Mouse (Mus musculus): ENCODE measurements around the gene Polr3g. TPM values are rescaled to one million over a fixed set of nuclear protein-coding genes. Genes with fewer than 3 reads are reported as not detected.
A peak's percentile ranks its signal among the peaks of the same experiment; 100 is the strongest.

Gene Polr3g
- 7.1 and 7.2 TPM in 2 replicates for polyA plus RNA-seq (2015; fragmentation: Nextera tagmentation; extraction: Ambion mirVana)

- H3K4me1 ChIP-seq (replicated peaks; ENCODE audit: control insufficient read depth, insufficient read depth, low read length): peaks cover 14% of the 10 kb centered on the region; the same call in 1 of the 2 replicates
- H3K36me3 ChIP-seq (ENCODE audit: control insufficient read depth, insufficient read depth, low read length): no peaks in the 10 kb centered on the region
- WGBS: 0% methylated on average over 58 of the region's 61 CpGs
- H3K27ac ChIP-seq (ENCODE audit: low read length): peak within 1 kb of the TSS; percentile 88
- peak; percentile 97 for ATAC-seq (ENCODE audit: low read depth)
- H3K4me3 ChIP-seq (ENCODE audit: low read length): peak within 1 kb of the TSS; percentile 76
- no peaks in the 10 kb centered on the region for H3K9me3 ChIP-seq (ENCODE audit: control insufficient read depth, low read length)
- peak within 1 kb of the TSS; percentile 100 for H3K4me2 ChIP-seq (ENCODE audit: low read depth, low read length)
- H3K9ac ChIP-seq (ENCODE audit: low read length): peak within 1 kb of the TSS; percentile 71
- H3K27me3 ChIP-seq (ENCODE audit: control insufficient read depth, insufficient read depth, low read depth, low read length): no peaks in the 10 kb centered on the region
Measured at GRCm38 (mm10) chr13:81710775-81711545, at the start of gene Polr3g, which contains the start of gene Mblac2. Gene Polr3g (minus strand): TSS chr13:81711013. Gene Mblac2 (plus strand): TSS chr13:81711341.

DNA sequence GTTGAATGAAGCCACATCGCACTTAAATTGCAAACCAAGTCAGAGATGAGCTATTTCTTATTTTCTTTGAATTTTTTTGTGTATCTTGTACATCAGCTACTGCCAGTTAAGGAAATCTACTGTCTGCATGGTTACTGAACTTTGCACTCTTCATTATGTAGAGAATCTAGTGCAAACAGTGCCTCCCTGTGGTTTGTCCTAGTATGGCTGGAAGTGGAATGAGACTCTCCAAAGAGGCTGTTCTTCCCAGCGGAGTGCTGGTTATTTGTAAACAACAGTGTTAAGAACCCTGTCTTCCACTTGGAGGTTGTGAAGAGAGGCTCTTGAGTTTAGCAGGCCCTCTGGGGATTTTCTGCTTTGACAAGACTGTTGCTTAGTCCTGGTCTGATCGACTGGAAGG, 49.6 kb upstream of the Polr3g start:
- Histone ChIP-seq H3K9me3 (ENCODE audit: control insufficient read depth, low read length) (no peaks in the 10 kb centered on the region), H3K4me3 (ENCODE audit: low read length) (no peak overlapping the region), H3K36me3 (ENCODE audit: control insufficient read depth, insufficient read depth, low read length) (no peaks in the 10 kb centered on the region), H3K9ac (ENCODE audit: low read length) (no peak overlapping the region), H3K4me2 (ENCODE audit: low read depth, low read length) (no peak overlapping the region), H3K27me3 (ENCODE audit: control insufficient read depth, insufficient read depth, low read depth, low read length) (no peaks in the 10 kb centered on the region), H3K4me1 (replicated peaks; ENCODE audit: control insufficient read depth, insufficient read depth, low read length) (no peaks in the 10 kb centered on the region), H3K27ac (ENCODE audit: low read length) (no peak overlapping the region)
- ATAC-seq (ENCODE audit: low read depth): no peak
- 29% methylated on average over 3 of the region's 3 CpGs for WGBS

- H3K36me3 ChIP-seq (ENCODE audit: control insufficient read depth, insufficient read depth, low read length): no peaks in the 10 kb centered on the region
- H3K27ac ChIP-seq (ENCODE audit: low read length): no peak overlapping the region
- no peaks in the 10 kb centered on the region for H3K4me1 ChIP-seq (replicated peaks; ENCODE audit: control insufficient read depth, insufficient read depth, low read length)
- ATAC-seq (ENCODE audit: low read depth): no peak
- H3K4me3 ChIP-seq (ENCODE audit: low read length): no peak overlapping the region
- no peaks in the 10 kb centered on the region for H3K27me3 ChIP-seq (ENCODE audit: control insufficient read depth, insufficient read depth, low read depth, low read length)
- 77% methylated on average over 5 of the region's 5 CpGs for WGBS
- no peak overlapping the region for H3K4me2 ChIP-seq (ENCODE audit: low read depth, low read length)
- no peak overlapping the region for H3K9ac ChIP-seq (ENCODE audit: low read length)
- H3K9me3 ChIP-seq (ENCODE audit: control insufficient read depth, low read length): no peaks in the 10 kb centered on the region
Measured at GRCm38 (mm10) chr13:81757058-81757660, 46.3 kb upstream of the Polr3g start.

DNA sequence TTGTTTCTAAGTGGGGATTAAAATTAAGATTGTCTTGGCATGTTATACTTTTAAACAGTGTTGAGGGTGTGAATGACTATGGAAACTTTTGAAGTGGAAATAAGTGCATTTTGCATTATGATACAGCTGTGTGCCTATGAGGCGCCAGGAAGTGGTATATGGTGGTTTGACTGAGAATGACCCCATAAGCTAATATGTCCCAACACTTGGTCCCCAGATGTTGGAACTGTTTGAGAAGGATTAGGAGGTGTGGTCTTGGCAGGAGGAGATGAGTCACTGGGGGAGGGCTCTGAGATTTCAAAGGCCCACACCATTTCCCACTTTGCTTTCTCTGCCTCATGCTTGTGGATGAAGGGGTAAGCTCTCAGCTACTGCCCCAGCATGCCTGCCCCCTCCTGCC, 44.5 kb upstream of the Polr3g start:
- Histone ChIP-seq H3K36me3 (ENCODE audit: control insufficient read depth, insufficient read depth, low read length) (no peaks in the 10 kb centered on the region), H3K27me3 (ENCODE audit: control insufficient read depth, insufficient read depth, low read depth, low read length) (no peaks in the 10 kb centered on the region), H3K4me3 (ENCODE audit: low read length) (no peak overlapping the region), H3K27ac (ENCODE audit: low read length) (0 out of 2 replicates have a peak overlapping the region, but pooled peaks have one; percentile 3), H3K9me3 (ENCODE audit: control insufficient read depth, low read length) (no peaks in the 10 kb centered on the region), H3K4me1 (replicated peaks; ENCODE audit: control insufficient read depth, insufficient read depth, low read length) (no peaks in the 10 kb centered on the region), H3K4me2 (ENCODE audit: low read depth, low read length) (no peak overlapping the region), H3K9ac (ENCODE audit: low read length) (no peak overlapping the region)
- peak; percentile 29 for ATAC-seq (ENCODE audit: low read depth)
- 94% methylated on average over 1 of the region's 1 CpGs for WGBS

DNA sequence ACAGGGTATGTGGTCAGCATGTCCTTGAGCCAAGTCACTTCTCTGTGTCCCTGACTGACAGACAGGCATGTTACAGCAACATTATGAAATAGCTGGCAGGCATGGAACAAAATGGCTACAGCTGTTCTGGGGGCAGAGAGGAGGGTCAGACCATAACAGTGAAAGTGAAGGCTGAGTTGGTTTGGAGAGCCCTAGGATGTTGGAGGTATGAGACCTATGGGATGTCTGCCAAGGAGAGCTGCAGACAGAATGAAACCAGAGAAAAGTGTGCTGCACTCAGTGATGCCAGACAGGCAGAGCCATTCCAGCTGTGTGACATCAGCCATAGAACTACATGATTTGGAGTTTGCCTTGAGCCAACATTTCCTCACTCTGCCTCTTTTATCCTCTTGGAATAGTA, 44.1 kb upstream of the Polr3g start:
- Histone ChIP-seq H3K4me3 (ENCODE audit: low read length) (no peak overlapping the region), H3K9me3 (ENCODE audit: control insufficient read depth, low read length) (no peaks in the 10 kb centered on the region), H3K27ac (ENCODE audit: low read length) (no peak overlapping the region), H3K4me2 (ENCODE audit: low read depth, low read length) (no peak overlapping the region), H3K9ac (ENCODE audit: low read length) (no peak overlapping the region), H3K4me1 (replicated peaks; ENCODE audit: control insufficient read depth, insufficient read depth, low read length) (no peaks in the 10 kb centered on the region), H3K27me3 (ENCODE audit: control insufficient read depth, insufficient read depth, low read depth, low read length) (no peaks in the 10 kb centered on the region), H3K36me3 (ENCODE audit: control insufficient read depth, insufficient read depth, low read length) (no peaks in the 10 kb centered on the region)
- peak; percentile 92 for ATAC-seq (ENCODE audit: low read depth)

- Histone ChIP-seq H3K27ac (ENCODE audit: low read length) (no peak overlapping the region), H3K4me2 (ENCODE audit: low read depth, low read length) (no peak overlapping the region), H3K4me3 (ENCODE audit: low read length) (no peak overlapping the region), H3K9ac (ENCODE audit: low read length) (no peak overlapping the region), H3K27me3 (ENCODE audit: control insufficient read depth, insufficient read depth, low read depth, low read length) (no peaks in the 10 kb centered on the region), H3K36me3 (ENCODE audit: control insufficient read depth, insufficient read depth, low read length) (no peaks in the 10 kb centered on the region), H3K9me3 (ENCODE audit: control insufficient read depth, low read length) (no peaks in the 10 kb centered on the region), H3K4me1 (replicated peaks; ENCODE audit: control insufficient read depth, insufficient read depth, low read length) (no peaks in the 10 kb centered on the region)
- ATAC-seq (ENCODE audit: low read depth): no peak
- 37% methylated on average over 2 of the region's 2 CpGs for WGBS
Measured at GRCm38 (mm10) chr13:81744092-81744396, 33.2 kb upstream of the Polr3g start.

DNA sequence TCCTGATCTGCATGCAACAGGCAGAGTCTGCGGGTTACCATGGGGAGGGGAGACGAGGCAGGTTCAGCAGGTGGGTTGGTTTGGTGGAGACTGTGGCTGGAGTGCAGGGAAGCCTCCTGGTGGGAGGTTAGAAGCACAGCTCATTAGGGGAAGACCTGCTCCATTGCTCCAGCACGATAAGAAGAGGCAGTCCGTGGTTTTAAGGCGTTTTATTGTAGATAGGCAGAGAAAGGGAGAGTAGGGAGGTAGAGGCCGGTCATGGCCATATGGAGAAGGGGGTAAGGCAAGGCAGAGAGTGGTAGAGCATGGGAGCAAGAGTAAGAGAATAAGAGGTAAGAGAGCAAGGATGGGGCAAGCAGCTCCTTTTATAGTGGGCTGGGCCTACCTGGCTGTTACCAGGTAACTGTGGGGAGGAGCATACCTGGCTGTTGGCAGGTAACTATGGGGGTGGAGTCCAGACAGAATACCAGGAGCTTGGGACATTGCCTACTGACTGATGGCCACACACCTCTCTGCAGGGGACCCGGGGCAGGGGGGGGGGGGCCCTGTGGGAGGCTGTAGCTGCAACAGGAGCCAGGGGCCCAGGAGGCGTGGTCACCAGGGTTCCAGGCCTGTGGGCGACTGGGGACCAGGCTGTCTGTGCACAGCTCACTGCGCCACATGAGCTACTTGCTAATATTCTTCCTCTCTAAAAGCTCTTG, 32.7 kb upstream of the Polr3g start:
- H3K4me2 ChIP-seq (ENCODE audit: low read depth, low read length): no peak overlapping the region
- ATAC-seq (ENCODE audit: low read depth): no peak
- H3K36me3 ChIP-seq (ENCODE audit: control insufficient read depth, insufficient read depth, low read length): no peaks in the 10 kb centered on the region
- WGBS: 43% methylated on average over 10 of the region's 10 CpGs
- no peaks in the 10 kb centered on the region for H3K9me3 ChIP-seq (ENCODE audit: control insufficient read depth, low read length)
- H3K27me3 ChIP-seq (ENCODE audit: control insufficient read depth, insufficient read depth, low read depth, low read length): no peaks in the 10 kb centered on the region
- no peak overlapping the region for H3K4me3 ChIP-seq (ENCODE audit: low read length)
- no peaks in the 10 kb centered on the region for H3K4me1 ChIP-seq (replicated peaks; ENCODE audit: control insufficient read depth, insufficient read depth, low read length)
- no peak overlapping the region for H3K27ac ChIP-seq (ENCODE audit: low read length)
- no peak overlapping the region for H3K9ac ChIP-seq (ENCODE audit: low read length)

DNA sequence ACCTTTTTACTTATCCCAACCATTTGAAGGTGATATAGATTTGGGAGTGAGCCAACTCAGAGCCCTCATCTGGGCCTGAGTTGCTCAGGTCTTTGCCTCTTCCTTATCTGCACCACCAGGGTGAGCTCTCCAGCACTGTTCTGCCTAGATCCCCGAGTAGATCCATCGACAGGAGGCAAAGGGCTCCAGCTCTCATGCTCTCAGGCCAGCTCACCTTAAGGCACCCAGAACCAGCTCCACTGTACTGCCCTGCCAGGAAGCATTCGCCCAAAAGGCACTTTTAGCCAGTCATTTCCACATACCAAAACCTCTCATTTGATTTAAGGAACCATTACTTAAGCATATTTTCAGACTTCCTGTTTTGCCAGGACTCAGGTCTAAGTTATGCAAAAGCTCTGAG, 30.1 kb upstream of the Polr3g start:
- no peak for ATAC-seq (ENCODE audit: low read depth)
- H3K9ac ChIP-seq (ENCODE audit: low read length): no peak overlapping the region
- no peak overlapping the region for H3K4me3 ChIP-seq (ENCODE audit: low read length)
- H3K27me3 ChIP-seq (ENCODE audit: control insufficient read depth, insufficient read depth, low read depth, low read length): no peaks in the 10 kb centered on the region
- 40% methylated on average over 3 of the region's 3 CpGs for WGBS
- no peaks in the 10 kb centered on the region for H3K9me3 ChIP-seq (ENCODE audit: control insufficient read depth, low read length)
- H3K36me3 ChIP-seq (ENCODE audit: control insufficient read depth, insufficient read depth, low read length): no peaks in the 10 kb centered on the region
- H3K4me2 ChIP-seq (ENCODE audit: low read depth, low read length): no peak overlapping the region
- H3K27ac ChIP-seq (ENCODE audit: low read length): no peak overlapping the region
- no peaks in the 10 kb centered on the region for H3K4me1 ChIP-seq (replicated peaks; ENCODE audit: control insufficient read depth, insufficient read depth, low read length)

- no peak overlapping the region for H3K4me3 ChIP-seq (ENCODE audit: low read length)
Measured at GRCm38 (mm10) chr13:81736606-81737005, 25.8 kb upstream of the Polr3g start.

More at GRCm38 (mm10) chr13:81736606-81737005, 25.8 kb upstream of the Polr3g start:
- Histone ChIP-seq H3K4me1 (replicated peaks; ENCODE audit: control insufficient read depth, insufficient read depth, low read length) (no peaks in the 10 kb centered on the region), H3K36me3 (ENCODE audit: control insufficient read depth, insufficient read depth, low read length) (no peaks in the 10 kb centered on the region), H3K27ac (ENCODE audit: low read length) (no peak overlapping the region), H3K4me2 (ENCODE audit: low read depth, low read length) (no peak overlapping the region), H3K27me3 (ENCODE audit: control insufficient read depth, insufficient read depth, low read depth, low read length) (no peaks in the 10 kb centered on the region), H3K9ac (ENCODE audit: low read length) (no peak overlapping the region), H3K9me3 (ENCODE audit: control insufficient read depth, low read length) (no peaks in the 10 kb centered on the region)
- no peak for ATAC-seq (ENCODE audit: low read depth)
- WGBS: 73% methylated on average over 5 of the region's 5 CpGs
